Mouse (Mus musculus) ES-Bruce4 (cell line): ENCODE measurements around the gene Nbea.

Experiments
- CTCF ChIP-seq: IDR thresholded peaks from one replicate; pipeline ENCODE4 v1.8.1; 2011; ENCODE audit warnings: low read depth, low read length
- EP300 ChIP-seq: IDR thresholded peaks from 2 replicates; pipeline ENCODE4 v1.6.1; 2011; ENCODE audit warnings: low read depth, low read length; ENCODE audit not compliant: insufficient read depth
- POLR2A ChIP-seq: IDR thresholded peaks from one replicate; pipeline ENCODE4 v1.8.1; 2011; ENCODE audit warnings: low read length; ENCODE audit not compliant: insufficient read depth

GRCm38 (mm10) chr3:56079015-56079612 is 104.4 kb downstream of the Nbea start:
- no peak for TF ChIP-seq POLR2A
- TF ChIP-seq EP300 = no peak
- TF ChIP-seq CTCF = no peak
